Mouse (Mus musculus) gastrocnemius, adult 8-10 months (tissue): Measurements from ENCODE around the gene Slc44a4. TPM values are rescaled to one million over a fixed set of nuclear protein-coding genes. Genes with fewer than 3 reads are reported as not detected.
A peak's percentile ranks its signal among the peaks of the same experiment; 100 is the strongest.

Source experiments
- DNase-seq, 2 experiments: peaks; one replicate each; pipeline ENCODE4 v3.0.0; 2022; ENCODE audit warnings: low spot score in 2 of 2
- total RNA-seq, 4 experiments: library from RNA; stranded (reverse); gene quantifications; 2 replicates each; pipeline ENCODE4 v1.2.4; 2022

Gene Slc44a4
- total RNA-seq, result under 1 TPM in 2 of 4 experiments, not detected in 2; 0.15 TPM

- no peak for DNase-seq
Measured at GRCm38 (mm10) chr17:34913930-34914665, at the start of gene Slc44a4. Slc44a4 (plus strand) TSS chr17:34914466.

GRCm38 (mm10) chr17:34865981-34866380 lies 48.3 kb upstream of the Slc44a4 start:
- DNase-seq, result no peak

- no peak for DNase-seq
Measured at GRCm38 (mm10) chr17:34874321-34874720, 39.9 kb upstream of the Slc44a4 start.

- no peak for DNase-seq
Measured at GRCm38 (mm10) chr17:34879336-34879879, 34.9 kb upstream of the Slc44a4 start, which contains the start of gene Zbtb12. Zbtb12 (plus strand) TSS chr17:34879483.

- DNase-seq, result no peak
Measured at GRCm38 (mm10) chr17:34881166-34881565, 33.1 kb upstream of the Slc44a4 start.

GRCm38 (mm10) chr17:34881683-34882310 lies 32.5 kb upstream of the Slc44a4 start, which contains the start of gene Gm20547:
Gm20547 (minus strand) TSS chr17:34882042.
- DNase-seq, result no peak

- DNase-seq, result no peak
Measured at GRCm38 (mm10) chr17:34883332-34883731, 30.9 kb upstream of the Slc44a4 start.

GRCm38 (mm10) chr17:34884704-34885103 lies 29.6 kb upstream of the Slc44a4 start:
- no peak for DNase-seq

GRCm38 (mm10) chr17:34885615-34886014 lies 28.7 kb upstream of the Slc44a4 start:
- no peak for DNase-seq

GRCm38 (mm10) chr17:34887942-34888341 lies 26.3 kb upstream of the Slc44a4 start:
- no peak for DNase-seq

- no peak for DNase-seq
Measured at GRCm38 (mm10) chr17:34890074-34890743, 24.1 kb upstream of the Slc44a4 start.

GRCm38 (mm10) chr17:34891377-34891776 lies 22.9 kb upstream of the Slc44a4 start:
- no peak for DNase-seq

GRCm38 (mm10) chr17:34893072-34893824 lies 21.0 kb upstream of the Slc44a4 start:
- DNase-seq, result no peak

GRCm38 (mm10) chr17:34894074-34894597 lies 20.1 kb upstream of the Slc44a4 start:
- peak; percentile 90 to 94 for DNase-seq

- DNase-seq, result peak in 1 of 2 experiments; percentile 45
Measured at GRCm38 (mm10) chr17:34894801-34895530, 19.3 kb upstream of the Slc44a4 start.

GRCm38 (mm10) chr17:34895724-34896123 lies 18.5 kb upstream of the Slc44a4 start:
- no peak for DNase-seq

GRCm38 (mm10) chr17:34896366-34896765 lies 17.9 kb upstream of the Slc44a4 start:
- no peak for DNase-seq

GRCm38 (mm10) chr17:34897373-34898159 lies 16.7 kb upstream of the Slc44a4 start:
- no peak for DNase-seq

GRCm38 (mm10) chr17:34898160-34898586 lies 16.1 kb upstream of the Slc44a4 start, which contains the start of the genes C2 and Ehmt2:
C2 (minus strand) TSS chr17:34898265.
Ehmt2 (plus strand) TSS chr17:34898469.
- peak; percentile 68 to 70 for DNase-seq
